Mouse (Mus musculus): Measurements from ENCODE around the gene Vps9d1. TPM values are rescaled to one million over a fixed set of nuclear protein-coding genes. Genes with fewer than 3 reads are reported as not detected.

The Vps9d1 gene
- 28.8 TPM for total RNA-seq (2023)

DNA sequence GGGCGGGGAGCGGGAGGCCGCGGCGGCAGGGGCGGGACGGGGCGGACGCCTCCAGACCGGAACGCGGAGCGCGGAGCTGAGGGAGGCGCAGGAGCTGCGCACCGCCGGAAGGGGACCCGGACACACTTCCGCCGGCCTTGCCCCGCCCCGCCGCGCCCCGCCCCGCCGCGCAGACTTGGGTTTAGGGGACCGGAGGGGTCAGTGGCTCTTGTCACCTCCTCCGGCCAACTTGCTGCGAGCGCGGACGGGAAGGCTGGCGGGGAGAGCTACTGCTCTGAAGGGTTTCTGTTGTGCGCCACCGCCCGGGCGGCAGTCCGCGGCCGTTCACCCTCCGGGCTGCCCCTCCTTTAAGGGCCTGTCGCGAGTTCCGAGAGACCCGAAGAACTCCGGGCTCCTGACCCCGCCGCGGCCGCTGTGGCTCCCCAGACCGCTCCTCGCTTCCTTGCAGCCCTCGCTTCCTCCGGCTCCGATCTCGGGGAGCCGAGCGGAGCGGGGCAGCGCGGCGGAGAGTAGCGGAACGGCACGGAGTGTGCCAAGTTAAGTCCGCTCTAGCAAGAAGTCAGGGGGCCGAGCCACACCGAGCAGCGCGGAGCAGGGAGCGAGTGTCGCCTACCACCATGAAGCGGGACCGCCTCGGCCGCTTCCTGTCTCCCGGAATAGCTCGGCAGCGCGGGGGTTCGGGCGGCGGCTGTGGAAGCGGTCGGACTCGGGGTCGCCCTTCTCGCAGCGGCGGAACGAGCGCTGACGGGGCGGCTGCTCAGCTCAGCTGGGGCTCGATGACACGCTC lies at the start of gene Vps9d1, which contains the start of gene Zfp276:
Gene Vps9d1, minus strand, starts transcription at position 250 of the 787 bp plus-strand sequence.
Gene Zfp276, plus strand, starts transcription at position 97 of the 787 bp plus-strand sequence.

DNA sequence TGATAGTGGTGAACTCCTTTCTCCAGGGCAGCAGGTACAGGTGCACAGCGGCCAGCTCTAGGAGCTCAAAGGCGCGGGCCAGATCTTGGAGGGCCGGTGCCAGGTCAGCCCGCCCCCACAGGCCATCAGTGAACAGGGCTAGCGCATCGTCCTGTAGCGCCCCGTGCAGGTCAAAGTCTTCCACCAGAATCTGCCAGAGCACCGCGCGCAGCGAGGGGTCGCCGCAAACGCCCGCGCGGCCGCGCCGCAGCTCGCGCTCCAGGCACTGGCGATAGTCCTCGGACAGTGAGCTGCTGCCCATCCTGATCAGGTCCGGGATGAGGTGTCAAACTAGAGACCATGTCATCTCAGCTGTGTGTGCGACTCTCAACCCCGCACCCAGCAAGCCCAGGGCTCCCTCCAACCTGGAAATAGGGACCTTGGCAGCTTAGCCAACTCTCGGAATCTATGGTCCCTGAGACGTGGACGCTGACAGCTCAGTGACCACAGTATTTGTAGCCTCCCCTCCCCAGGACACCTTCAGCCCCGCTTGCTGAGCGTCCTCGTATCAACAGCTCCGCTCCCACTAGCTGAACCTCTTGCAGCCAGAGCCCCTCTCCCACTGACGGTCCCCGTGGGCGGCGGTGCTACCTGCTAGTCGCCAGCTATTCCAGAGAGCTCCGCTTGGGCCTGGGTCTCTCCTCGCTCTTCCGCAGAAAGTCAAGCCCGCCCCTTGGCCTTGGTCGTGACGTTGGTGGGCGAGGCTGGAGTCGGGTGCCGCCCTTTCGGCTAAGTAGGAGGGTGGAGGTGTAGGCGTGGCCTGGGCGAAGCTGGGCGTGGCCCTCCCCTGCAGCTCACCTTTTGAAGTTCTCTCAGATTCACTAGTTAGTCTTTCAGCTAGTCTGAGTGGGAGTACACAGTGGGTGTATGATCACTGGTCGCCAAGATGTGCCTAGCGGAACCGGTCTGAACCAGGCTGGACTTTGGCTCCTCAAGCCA lies 18.3 kb downstream of the Vps9d1 start, which contains the start of gene Spata2l:
Gene Spata2l, minus strand, starts transcription at position 714 of the 978 bp plus-strand sequence.

DNA sequence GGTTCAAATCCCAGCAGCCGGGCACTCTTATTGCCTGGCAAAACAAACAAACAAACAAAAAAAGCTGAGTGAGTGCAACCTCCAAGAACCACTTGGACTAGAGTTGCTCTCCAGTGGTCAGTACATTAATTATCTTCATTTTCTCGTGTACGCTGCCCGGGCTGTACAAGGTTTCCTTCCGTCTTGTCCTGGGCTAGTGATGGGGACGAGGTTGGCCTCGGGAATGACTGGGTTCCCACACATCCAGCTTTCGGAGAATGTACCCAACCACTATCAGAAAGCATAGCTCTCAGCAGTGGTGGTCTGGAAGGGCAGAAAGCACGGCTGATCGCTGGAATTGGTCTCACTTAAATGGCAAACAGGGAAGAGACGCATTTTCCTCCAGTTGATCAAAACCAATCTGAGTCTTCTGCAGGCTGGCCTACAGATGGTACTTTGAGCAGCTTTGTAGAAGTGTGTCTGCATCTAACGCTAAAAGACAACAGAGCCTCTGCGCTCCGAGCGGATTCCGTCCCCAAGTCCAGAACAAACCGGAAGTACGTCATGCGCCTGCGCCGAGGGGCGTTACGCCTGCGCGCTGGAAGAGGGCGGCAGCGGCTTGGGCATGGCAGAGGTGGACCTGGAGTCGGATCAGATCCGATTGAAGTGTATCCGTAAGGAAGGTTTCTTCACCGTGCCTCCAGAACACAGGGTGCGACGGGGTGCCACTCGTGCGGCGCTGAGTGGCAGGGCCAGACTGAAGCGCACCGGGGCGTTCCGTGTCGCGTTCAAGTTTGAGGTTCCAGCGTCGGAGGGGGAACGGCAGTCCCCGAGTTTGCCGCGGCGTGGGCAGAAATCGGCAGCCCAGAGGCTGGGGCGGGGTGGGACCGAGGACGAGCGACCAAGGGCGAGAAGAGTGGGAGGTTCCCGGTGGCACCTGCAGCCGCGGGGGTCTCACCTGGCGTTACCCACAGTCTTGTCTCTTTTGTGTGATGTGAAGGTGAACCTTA lies 29.6 kb downstream of the Vps9d1 start, which contains the start of gene Cdk10:
Gene Cdk10, plus strand, starts transcription at position 565 of the 989 bp plus-strand sequence.

DNA sequence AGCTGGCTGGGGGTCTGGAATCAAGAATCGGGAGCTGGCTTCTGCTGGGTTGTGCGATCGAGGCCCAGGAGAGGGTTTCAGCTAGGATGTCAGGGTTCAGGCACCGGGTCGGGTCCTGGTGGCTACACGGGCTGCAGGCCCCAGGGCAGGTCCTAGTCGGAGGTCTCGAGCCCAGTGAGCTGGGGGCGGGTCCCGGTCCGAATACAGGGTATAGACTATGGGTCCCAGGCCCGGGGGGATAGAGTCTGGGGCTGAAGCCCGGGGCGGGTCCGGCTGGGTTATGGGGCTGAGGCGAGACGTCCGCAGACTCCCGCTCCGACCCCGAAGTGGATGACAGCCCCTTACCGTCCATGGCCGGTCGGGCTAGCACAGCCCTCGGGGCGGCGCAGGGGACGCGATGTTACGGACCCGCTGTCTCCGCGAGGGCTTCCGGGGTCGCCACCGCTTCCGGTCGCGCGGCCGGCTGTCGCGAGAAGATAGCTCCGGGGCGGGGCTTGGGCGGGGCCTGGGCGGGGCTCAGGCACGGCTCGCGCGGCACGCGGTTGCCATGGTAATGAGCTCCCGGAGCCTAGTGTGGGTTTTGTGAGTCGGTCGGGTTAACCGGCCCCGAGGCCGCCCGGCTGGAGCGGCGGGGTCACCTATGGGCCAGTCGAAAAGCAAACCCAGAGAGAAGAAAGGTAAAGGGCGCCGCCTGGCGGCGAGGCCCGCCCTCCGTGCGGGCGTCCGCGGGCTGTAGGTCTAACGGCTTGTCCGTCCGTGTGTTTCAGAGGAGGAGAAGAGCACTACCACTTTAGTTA lies 41.6 kb downstream of the Vps9d1 start, which contains the start of the genes Chmp1a and Spata33:
Gene Chmp1a, minus strand, starts transcription at position 443 of the 797 bp plus-strand sequence.
Gene Spata33, plus strand, starts transcription at position 512 of the 797 bp plus-strand sequence.

Other genes starting within 250 kb of the Vps9d1 start
- 332 TPM for gene Ankrd11, start 212.1 kb downstream of the Vps9d1 start, total RNA-seq (2023)
- gene Spg7, start 191.4 kb downstream of the Vps9d1 start, total RNA-seq (2023), result 73.0 TPM
- 2,109 TPM for gene Rpl13, start 152.0 kb downstream of the Vps9d1 start, total RNA-seq (2023)
- 0.85 TPM for gene Cpne7, start 137.0 kb downstream of the Vps9d1 start, total RNA-seq (2023)
- not detected for gene Sult5a1, start 96.0 kb downstream of the Vps9d1 start, total RNA-seq (2023)
- not detected for gene Dpep1, start 68.1 kb downstream of the Vps9d1 start, total RNA-seq (2023)
- gene Chmp1a, start 41.6 kb downstream of the Vps9d1 start, total RNA-seq (2023), result 84.7 TPM
- gene Spata33, start 41.5 kb downstream of the Vps9d1 start, total RNA-seq (2023), result not detected
- 36.5 TPM for gene Cdk10, start 29.5 kb downstream of the Vps9d1 start, total RNA-seq (2023)
- gene Spata2l, start 18.1 kb downstream of the Vps9d1 start, total RNA-seq (2023), result 11.0 TPM
- gene Zfp276, start 153 bp downstream of the Vps9d1 start, total RNA-seq (2023), result 25.1 TPM
- gene Fanca, start 64.2 kb upstream of the Vps9d1 start, total RNA-seq (2023), result 10.6 TPM
- gene Spire2, start 78.4 kb upstream of the Vps9d1 start, total RNA-seq (2023), result not detected
- gene Tcf25, start 119.4 kb upstream of the Vps9d1 start, total RNA-seq (2023), result 247 TPM
- gene Mc1r, start 152.8 kb upstream of the Vps9d1 start, total RNA-seq (2023), result not detected
- 0.41 TPM for gene Tubb3, start 157.1 kb upstream of the Vps9d1 start, total RNA-seq (2023)
- gene Def8, start 169.2 kb upstream of the Vps9d1 start, total RNA-seq (2023), result 13.2 TPM
- 46.9 TPM for gene Afg3l1, start 223.6 kb upstream of the Vps9d1 start, total RNA-seq (2023)

Data from CD4-positive naive resting alpha-beta T cell, adult 76 days (primary cell).